Mouse (Mus musculus) cerebellum, adult 11-12 months (tissue): ENCODE measurements around the gene Gprc5c.

Experiments
- DNase-seq: peaks from one replicate; pipeline ENCODE4 v3.0.0; 2022

The Gprc5c gene

GRCm38 (mm10) chr11:114917120-114917519 lies 66.2 kb downstream of the Gprc5c start:
- DNase-seq: no peak
